Mouse (Mus musculus) CH12.LX (cell line): Measurements from ENCODE around the gene Pcnx.

Experiments used
- HCFC1 ChIP-seq: IDR thresholded peaks from 2 replicates; pipeline ENCODE4 v1.6.1; 2012; ENCODE audit warnings: low read depth, mild to moderate bottlenecking, inconsistent platforms, low read length, improper control_type of control experiment
- JUND ChIP-seq: conservative IDR thresholded peaks from 2 replicates; pipeline ENCODE4 v1.6.1; 2011; ENCODE audit warnings: low read depth, low read length, improper control_type of control experiment
- MAX ChIP-seq: IDR thresholded peaks from 2 replicates; pipeline ENCODE4 v1.6.1; 2011; ENCODE audit warnings: low read length, improper control_type of control experiment

- TF ChIP-seq MAX (no peak), HCFC1 (no peak), JUND (no peak)
Measured at GRCm38 (mm10) chr12:81934510-81934909, 74.7 kb downstream of the Pcnx start.
